Mouse (Mus musculus) hindlimb bud, embryonic 11.5 days (tissue): ENCODE results near the gene Creb3l2.

Source experiments
- DNase-seq: peaks from one replicate; pipeline ENCODE4 v3.0.0-alpha.2; 2012; ENCODE audit warnings: low read depth, low spot score; ENCODE audit errors: extremely low spot score

Gene Creb3l2

DNA sequence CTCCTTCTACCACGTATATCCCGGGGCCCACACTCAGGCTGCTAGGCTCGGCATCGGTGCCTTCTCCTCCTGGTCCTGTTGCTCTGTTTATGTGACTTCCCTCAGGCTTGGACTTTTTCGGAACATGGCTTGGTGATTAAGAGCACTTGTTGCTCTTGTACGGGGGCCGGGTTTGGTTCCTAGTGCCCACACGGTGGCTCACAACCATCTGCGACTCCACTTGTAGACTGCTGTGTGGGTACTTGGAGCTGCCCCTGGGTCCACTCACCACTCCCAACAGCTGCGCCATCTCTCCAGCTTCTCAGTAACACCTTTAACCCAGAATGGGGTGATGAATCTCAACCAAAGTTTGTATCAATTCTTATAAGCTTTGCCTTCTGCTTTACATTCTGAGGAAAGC, 27.4 kb downstream of the Creb3l2 start:
- no peak for DNase-seq

DNA sequence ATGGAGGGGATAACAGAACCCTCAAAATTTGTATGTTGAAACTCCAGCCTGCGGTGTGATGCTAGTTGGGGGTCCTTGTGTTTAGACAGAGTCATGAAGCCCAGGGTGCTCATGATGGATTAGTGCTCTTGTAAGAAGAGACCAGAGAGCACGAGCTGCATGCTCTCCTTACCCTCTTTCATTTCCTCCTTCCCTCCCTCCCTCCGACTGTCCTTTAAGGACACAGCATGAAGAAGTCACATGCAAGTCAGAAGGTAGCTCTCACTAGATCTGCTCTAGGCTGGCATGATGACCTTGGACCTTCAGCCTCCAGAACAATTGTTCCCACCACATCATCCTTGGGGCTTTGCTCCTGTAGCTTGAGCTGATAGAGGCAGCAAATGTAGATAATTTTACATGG, 30.2 kb downstream of the Creb3l2 start:
- DNase-seq = no peak

DNA sequence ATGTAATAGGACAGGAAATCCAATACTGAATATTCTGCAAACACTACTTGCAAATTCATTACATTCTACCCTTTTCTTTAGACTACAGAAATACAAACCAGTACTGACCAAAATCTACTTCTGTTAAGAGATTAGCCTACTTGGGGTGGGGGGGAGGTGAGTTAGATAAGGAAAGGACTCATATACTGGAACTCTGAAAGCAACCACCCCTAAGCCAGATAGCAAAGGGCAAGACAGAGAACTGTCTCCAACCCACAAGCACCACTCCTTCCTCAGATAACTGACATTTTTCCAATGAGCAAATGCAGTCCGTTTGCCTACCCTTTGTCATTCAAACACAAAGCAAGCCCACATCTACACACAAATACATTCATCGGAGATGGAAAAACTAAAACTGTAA, 32.1 kb downstream of the Creb3l2 start:
- DNase-seq = no peak

GRCm38 (mm10) chr6:37407876-37408275, 34.1 kb downstream of the Creb3l2 start:
- no peak for DNase-seq

- no peak for DNase-seq
Observed at GRCm38 (mm10) chr6:37406903-37407302, 35.0 kb downstream of the Creb3l2 start.

DNA sequence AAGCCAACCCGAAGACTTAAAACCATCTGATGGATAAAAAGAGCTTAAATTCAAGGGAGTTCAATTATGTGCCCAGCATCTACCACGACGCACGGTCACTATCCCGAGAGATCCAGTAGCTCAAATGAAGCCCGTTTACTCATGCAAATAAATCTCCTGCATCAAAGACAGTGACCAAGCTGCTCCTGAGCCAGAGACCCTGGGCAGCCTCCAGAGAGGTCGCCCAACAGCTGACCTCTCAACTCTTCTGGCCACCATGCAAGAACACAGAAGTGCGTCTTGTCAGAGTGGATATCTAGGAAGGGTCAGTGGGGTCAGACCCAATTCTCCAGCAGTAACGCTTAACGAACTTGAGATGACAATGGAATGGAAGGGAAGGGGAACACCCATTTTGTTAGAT, 35.9 kb downstream of the Creb3l2 start:
- DNase-seq = no peak

GRCm38 (mm10) chr6:37404325-37404724, 37.6 kb downstream of the Creb3l2 start:
- DNase-seq = no peak

DNA sequence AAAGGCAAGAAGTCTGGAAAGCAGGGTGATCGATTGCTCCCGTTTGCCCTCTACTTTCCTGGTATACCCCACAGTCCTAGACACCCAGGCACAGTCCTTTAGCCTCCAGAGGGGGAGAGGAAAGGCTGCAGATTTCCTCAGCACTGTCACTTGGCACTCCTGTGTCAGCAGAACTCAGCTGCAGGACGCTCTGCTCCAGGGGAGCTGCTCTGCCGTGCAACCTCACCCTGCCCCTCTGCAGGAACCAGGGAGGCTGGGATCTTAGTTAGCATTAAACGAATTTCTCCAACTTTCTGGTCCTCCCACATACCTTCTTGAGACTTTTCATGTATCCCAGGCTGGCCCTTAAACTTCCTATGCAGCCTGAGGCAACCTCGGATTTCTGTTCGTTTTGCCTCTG, 40.0 kb downstream of the Creb3l2 start:
- DNase-seq = no peak

DNA sequence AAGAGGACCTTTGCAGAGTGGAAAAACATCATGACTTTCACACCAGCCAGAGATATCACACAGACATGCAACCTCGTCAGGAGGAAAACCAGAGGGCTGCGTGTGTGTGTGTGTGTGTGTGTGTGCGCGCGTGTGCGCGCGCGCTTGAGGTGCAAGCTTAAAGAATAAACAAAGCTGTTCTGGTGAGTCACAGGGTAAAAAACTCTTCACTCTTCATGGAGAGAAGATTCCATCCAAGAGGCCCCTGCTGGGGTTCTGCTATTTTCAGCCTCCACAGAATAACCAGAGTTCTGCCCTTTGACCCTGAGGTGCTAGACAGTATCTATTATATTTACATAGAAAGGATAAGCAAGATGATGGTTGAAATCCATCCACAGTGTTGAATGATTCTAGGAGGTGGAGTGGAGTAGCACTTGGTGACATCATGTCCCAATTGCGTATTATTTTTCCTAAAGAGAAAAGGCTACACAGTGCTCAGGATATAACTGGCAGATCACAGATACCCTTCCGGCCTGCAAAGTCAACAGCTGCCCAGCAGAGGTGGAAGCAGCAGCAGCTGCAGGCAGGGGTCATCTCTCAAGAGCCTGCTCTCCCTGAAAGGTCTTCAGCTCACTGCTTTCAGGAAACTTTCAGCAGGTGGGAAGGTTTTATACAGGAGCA, 41.0 kb downstream of the Creb3l2 start:
- DNase-seq = no peak

DNA sequence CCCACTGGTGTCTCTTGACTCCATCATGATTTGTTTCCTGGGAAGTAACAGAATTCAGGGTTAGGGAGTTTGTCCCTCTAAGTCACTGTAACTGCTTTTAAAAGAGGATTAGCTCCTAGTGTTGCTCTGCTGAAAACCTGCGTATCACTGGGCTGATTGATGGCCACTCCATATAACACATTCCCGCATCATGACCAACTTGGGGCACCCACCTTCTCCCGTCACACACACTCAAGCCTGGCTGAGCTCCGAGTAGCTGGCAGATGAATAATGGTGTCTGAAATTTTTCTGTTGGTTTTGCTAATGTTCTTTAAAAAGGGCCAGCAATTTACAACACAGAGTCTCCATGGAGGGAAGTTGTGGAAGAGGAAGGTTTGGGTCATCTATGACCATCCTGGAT, 41.8 kb downstream of the Creb3l2 start:
- no peak for DNase-seq

DNA sequence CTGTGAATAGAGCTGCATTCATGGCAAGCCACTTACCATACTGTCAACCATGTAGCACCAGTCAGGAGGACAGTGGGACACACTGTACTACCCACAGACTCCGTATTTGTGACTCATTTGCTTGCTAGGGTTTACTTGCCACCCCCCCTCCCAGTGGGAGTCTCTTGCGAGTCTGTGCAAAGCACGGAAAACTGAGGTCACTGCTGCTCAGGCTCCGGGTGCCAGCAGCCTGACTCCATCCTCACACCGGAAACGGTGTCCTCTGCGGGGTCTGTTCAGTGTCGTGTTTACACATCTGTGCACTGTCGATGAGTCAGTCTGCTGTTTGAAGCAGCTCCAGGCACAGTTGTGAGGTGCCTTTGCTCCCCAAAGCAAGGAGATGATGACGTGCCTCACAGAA, 43.0 kb downstream of the Creb3l2 start:
- DNase-seq = no peak

DNA sequence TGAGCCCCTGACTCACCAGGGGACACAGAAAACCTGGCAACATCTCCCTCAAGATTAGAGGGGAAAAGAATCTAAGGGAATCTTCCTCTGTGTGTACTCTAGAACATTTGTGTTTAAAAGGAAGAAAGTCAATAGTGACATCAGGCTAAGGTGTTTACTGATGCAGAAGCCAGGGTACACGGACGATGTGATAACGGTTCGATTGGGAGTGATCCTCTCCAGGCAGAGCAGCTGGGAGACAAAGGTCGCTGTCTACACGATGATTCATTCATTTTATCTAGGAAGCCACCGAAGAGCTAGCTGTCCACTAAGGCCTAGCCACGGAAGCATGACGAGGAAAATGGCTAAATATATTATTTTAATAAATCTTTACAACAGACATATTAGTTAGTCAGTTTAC, 44.0 kb downstream of the Creb3l2 start:
- DNase-seq = no peak

GRCm38 (mm10) chr6:37397254-37397653, 44.7 kb downstream of the Creb3l2 start:
- no peak for DNase-seq

- DNase-seq = no peak
Observed at GRCm38 (mm10) chr6:37396127-37396526, 45.8 kb downstream of the Creb3l2 start.

- DNase-seq = no peak
Observed at GRCm38 (mm10) chr6:37393263-37393662, 48.7 kb downstream of the Creb3l2 start.

DNA sequence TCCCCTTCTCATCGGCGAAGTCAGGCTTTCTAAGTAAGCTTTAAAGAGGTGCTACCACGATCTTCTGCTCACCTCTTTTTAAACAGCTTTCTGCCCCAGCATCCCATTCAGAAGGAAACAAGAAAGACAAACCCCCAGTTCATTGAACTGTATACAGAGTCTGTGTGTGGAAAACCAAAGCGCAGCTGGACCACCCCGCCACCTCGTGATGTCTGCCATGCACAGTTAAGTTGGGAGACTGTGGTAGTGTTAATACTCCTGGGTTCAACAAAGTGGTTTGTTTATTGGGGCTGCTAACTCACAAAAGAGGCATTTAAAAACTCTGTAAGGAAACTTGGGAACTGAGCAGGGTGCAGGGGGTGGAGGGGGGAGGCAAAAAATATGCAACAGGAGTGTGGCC, 49.7 kb downstream of the Creb3l2 start:
- no peak for DNase-seq

DNA sequence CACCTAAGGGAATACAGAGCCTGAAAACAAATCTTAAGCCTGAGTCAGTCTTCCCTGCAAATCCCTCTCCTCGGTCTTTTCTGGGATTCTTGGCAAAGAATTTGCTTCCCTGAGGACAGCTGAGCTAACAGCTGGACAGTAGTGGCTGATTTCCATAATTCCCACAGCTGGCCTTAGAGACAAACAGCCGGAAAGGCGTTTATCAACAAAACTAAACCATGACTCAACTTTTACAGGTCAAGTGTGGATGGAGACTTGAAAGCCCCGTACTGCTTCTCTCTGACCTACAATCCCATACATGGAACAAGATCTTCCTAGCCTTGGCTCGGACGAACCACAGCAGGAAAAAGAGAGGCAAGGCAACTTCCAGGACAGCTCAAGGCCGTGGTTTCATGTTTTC, 50.6 kb downstream of the Creb3l2 start:
- no peak for DNase-seq

GRCm38 (mm10) chr6:37388960-37389359, 53.0 kb downstream of the Creb3l2 start:
- no peak for DNase-seq

DNA sequence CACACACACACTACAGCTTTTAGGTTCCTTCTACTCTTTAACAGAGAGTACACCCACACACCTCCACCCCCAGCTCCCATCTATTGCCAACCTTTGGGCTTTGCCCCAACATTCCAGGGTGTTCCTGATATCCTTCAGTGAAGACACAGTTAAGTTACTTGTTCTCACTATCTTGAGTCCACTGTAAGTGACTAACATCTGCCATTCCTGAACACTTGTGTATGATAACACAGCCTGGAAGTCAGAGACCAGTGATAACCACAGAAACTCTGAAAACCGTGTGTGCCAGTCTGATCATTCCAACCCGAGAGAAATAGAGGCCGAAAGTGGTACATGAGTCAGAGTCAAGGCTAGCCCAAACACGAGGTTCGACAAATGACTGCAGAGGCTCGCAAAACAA, 53.4 kb downstream of the Creb3l2 start:
- DNase-seq = no peak

- DNase-seq = no peak
Observed at GRCm38 (mm10) chr6:37387281-37387680, 54.7 kb downstream of the Creb3l2 start.

- DNase-seq = no peak
Observed at GRCm38 (mm10) chr6:37385602-37386285, 56.2 kb downstream of the Creb3l2 start.

DNA sequence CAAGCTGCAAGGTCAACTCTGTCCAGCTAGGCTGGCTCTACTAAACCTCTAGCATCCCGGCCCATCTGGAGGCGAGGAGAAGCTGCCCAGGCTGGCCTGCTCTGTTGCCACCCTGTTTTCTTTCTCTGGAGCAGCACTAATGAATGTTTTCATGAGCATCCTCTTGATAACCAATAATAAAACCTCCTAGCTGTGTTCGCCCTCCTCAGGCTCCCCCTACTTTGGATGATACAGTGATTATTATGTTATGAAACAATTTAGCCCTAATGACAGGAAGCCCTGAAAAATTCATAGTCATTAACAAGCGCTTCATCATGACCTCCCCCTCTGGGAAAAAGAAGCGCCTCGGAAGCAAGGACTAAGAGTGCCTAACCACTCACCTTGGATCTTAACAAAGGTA, 59.2 kb downstream of the Creb3l2 start:
- no peak for DNase-seq
